Mouse (Mus musculus) heart, embryonic 13.5 days (tissue): ENCODE measurements around the gene Axl. TPM values are rescaled to one million over a fixed set of nuclear protein-coding genes. Genes with fewer than 3 reads are reported as not detected.

Experiments
- ATAC-seq: fragments of 200-750 bp; cut with Nextera tagmentation; 2 replicates; pipeline ENCODE4 v1.8.0; 2017; ENCODE audit warnings: moderate TSS enrichment; ENCODE audit not compliant: insufficient number of reproducible peaks, low FRiP score, low TSS enrichment; ENCODE audit errors: extremely low read depth
- H3K27ac ChIP-seq: fragments of 300-500 bp; sonication (generic); replicated peaks from 2 replicates; pipeline ENCODE4 v1.5.1; 2015; ENCODE audit warnings: moderate library complexity, mild to moderate bottlenecking, inconsistent platforms
- H3K27me3 ChIP-seq: fragments of 300-500 bp; sonication (generic); replicated peaks from 2 replicates; pipeline ENCODE4 v1.6.1; 2015; ENCODE audit warnings: mild to moderate bottlenecking, inconsistent platforms
- H3K36me3 ChIP-seq: fragments of 300-500 bp; sonication (generic); 2 replicates; pipeline ENCODE4 v1.6.1; 2015; ENCODE audit warnings: mild to moderate bottlenecking, inconsistent platforms
- H3K4me1 ChIP-seq: fragments of 300-500 bp; sonication (generic); 2 replicates; pipeline ENCODE4 v1.6.1; 2015; ENCODE audit warnings: inconsistent platforms
- H3K4me2 ChIP-seq: fragments of 300-500 bp; sonication (generic); 2 replicates; pipeline ENCODE4 v1.6.1; 2015; ENCODE audit warnings: inconsistent platforms, mild to moderate bottlenecking, moderate library complexity
- H3K4me3 ChIP-seq: fragments of 300-500 bp; sonication (generic); 2 replicates; pipeline ENCODE4 v1.5.1; 2015; ENCODE audit warnings: moderate library complexity, mild to moderate bottlenecking, inconsistent platforms
- H3K9ac ChIP-seq: fragments of 300-500 bp; sonication (generic); 2 replicates; pipeline ENCODE4 v1.6.1; 2015; ENCODE audit warnings: inconsistent platforms, mild to moderate bottlenecking, moderate library complexity
- H3K9me3 ChIP-seq: fragments of 300-500 bp; sonication (generic); 2 replicates; pipeline ENCODE4 v1.6.1; 2016; ENCODE audit warnings: inconsistent platforms
- WGBS: fragments of 180-500 bp; shearing (Covaris S2); methylation state at CpG from one replicate; pipeline ENCODE4 v1.1.7; 2015; ENCODE audit warnings: mixed read lengths; 5-methylcytosine and 5-hydroxymethylcytosine counted together
- polyA plus RNA-seq: library from polyadenylated mRNA; unstranded; fragments of >200 nt; fragmentation: Nextera tagmentation; extraction: Ambion mirVana; gene quantifications from 2 replicates; pipeline ENCODE4 v1.2.1, GENCODE M21; 2015

Axl gene
- 47.3 and 48.6 TPM in 2 replicates for polyA plus RNA-seq

DNA sequence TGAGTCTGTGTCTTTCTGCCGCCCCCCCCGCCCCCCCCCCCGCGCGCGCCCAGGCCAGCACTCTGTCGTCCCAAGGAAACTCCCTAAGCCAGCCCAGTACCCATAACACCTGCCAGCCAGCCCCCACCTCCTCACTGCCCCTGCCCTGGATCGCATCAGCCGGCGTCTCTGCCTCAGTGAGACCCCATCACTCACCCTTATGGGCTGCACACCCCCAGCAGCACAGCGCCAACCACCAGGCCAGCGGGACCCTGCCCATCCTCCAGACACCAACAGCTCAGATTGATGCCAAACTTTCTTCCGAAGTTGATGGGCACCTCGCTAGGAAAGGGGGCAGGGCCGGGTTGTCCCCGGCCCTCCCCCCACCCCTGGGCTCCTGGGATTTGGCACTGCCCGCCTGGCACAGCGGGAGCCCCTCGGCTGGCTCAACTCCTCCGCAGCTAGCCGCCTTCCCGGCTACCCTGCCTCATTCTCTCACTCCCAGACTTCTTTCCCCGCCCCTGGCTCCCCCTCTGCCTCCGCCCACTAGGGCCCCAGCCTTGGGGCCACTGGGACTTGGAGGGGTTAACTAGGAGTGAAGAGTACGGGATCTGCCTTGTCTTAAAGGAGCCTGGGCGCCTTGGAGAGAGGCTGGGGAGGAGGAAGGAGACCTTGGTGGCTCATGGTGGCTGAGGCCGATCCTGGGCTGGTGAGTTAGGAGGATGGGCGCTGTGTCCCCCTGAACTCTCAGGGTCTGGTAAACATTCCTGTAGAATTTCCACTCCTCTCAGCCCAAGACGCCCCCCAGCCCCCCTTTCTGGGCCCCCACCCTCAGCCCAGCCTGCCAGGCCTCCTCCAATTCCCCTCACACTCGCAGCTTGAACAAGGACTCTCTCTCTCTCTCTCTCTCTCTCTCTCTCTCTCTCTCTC is at the start of gene Axl:
Axl (minus strand) TSS at position 486 of the 909 bp plus-strand sequence.
- H3K27me3 ChIP-seq = 0 out of 2 replicates have a peak, but pooled peaks cover 3% of the 10 kb centered on the region
- peaks cover 6% of the 10 kb centered on the region for H3K36me3 ChIP-seq
- peak within 1 kb of the TSS; percentile 86 for H3K9ac ChIP-seq
- WGBS = 1% methylated on average over 26 of the region's 30 CpGs
- H3K4me1 ChIP-seq = peaks cover 43% of the 10 kb centered on the region
- H3K4me3 ChIP-seq = peak within 1 kb of the TSS; percentile 76
- H3K4me2 ChIP-seq = peak within 1 kb of the TSS; percentile 91
- ATAC-seq = peak; percentile 62; the same call in 1 of the 2 replicates
- H3K9me3 ChIP-seq = no peaks in the 10 kb centered on the region
- H3K27ac ChIP-seq = peak within 1 kb of the TSS; percentile 70

DNA sequence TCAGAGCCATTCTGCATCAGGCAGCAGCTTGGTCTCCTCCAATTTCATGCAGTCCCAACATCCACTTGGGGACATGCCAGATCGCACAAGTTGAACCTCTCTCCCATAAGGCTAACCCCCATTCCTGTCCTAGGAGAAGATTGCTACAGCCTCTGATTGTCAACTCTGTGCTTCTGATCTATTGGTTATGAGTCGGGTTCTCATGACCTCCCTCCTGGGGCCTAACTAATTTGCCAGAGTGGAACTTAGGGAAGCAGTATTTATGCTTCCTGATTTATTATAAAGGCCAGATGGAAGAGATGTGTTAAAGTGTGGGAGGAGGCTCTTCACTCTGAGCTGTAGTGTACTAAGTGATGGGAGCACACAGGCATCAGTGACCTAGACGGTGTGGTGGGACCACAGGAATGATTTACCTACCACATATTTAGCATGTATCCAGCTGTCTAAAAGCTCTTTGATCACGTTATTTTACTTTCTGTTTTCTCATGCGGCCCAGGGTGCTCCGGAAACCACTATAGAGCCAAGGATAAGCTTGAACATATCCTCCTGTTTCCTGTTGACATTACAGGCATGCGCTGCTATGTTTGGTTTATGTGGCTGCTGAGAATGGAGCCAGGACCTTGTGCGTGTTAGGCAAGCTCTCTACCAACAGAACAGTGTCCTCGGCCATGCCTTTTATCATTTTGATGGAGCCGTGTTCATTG is 46.8 kb upstream of the Axl start:
- Histone ChIP-seq H3K27me3 (no peaks in the 10 kb centered on the region), H3K4me2 (no peak overlapping the region), H3K9me3 (no peaks in the 10 kb centered on the region), H3K9ac (no peak overlapping the region), H3K27ac (no peak overlapping the region), H3K4me3 (no peak overlapping the region), H3K36me3 (no peaks in the 10 kb centered on the region), H3K4me1 (peaks cover 8% of the 10 kb centered on the region; the same call in 1 of the 2 replicates)
- 56% methylated on average over 10 of the region's 10 CpGs for WGBS
- ATAC-seq = no peak

GRCm38 (mm10) chr7:25831557-25832530 is 43.3 kb upstream of the Axl start:
- Histone ChIP-seq H3K9me3 (no peaks in the 10 kb centered on the region), H3K36me3 (no peaks in the 10 kb centered on the region), H3K4me2 (no peak overlapping the region), H3K4me1 (peaks cover 23% of the 10 kb centered on the region), H3K27me3 (no peaks in the 10 kb centered on the region), H3K9ac (no peak overlapping the region), H3K4me3 (no peak overlapping the region), H3K27ac (no peak overlapping the region)
- ATAC-seq = no peak
- 72% methylated on average over 10 of the region's 10 CpGs for whole genome bisulfite sequencing

DNA sequence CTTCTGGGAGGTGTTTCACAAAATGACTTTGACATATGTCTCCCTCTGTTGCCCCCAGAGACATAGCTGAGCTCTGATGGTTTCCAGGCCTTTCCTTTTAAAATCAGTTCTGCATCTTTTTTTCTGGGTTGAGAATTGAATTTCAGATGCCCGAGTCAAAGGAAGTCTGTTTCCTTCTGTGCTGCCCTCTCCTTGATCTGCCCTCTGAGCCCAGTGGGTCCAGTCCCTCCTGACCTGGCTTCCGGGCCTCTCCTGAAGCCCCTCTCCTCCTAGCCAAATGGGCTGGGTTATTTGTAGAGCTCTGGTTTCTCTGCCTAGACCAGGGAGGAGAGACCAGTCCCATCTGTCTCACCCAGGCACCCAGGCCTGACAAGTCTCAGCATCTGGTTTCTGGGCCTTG is 41.7 kb upstream of the Axl start:
- WGBS = 26% methylated on average over 2 of the region's 2 CpGs
- H3K27me3 ChIP-seq = no peaks in the 10 kb centered on the region
- H3K4me3 ChIP-seq = no peak overlapping the region
- H3K4me2 ChIP-seq = no peak overlapping the region
- H3K27ac ChIP-seq = no peak overlapping the region
- no peaks in the 10 kb centered on the region for H3K9me3 ChIP-seq
- no peak for ATAC-seq
- H3K9ac ChIP-seq = no peak overlapping the region
- no peaks in the 10 kb centered on the region for H3K36me3 ChIP-seq
- H3K4me1 ChIP-seq = peaks cover 19% of the 10 kb centered on the region

- Histone ChIP-seq H3K4me2 (peak overlapping the region; percentile 24; the same call in 1 of the 2 replicates), H3K4me3 (no peak overlapping the region), H3K27ac (no peak overlapping the region), H3K9ac (no peak overlapping the region), H3K4me1 (peaks cover 19% of the 10 kb centered on the region), H3K27me3 (no peaks in the 10 kb centered on the region), H3K9me3 (no peaks in the 10 kb centered on the region), H3K36me3 (no peaks in the 10 kb centered on the region)
- ATAC-seq = no peak; the same call in 1 of the 2 replicates
- WGBS = 31% methylated on average over 3 of the region's 3 CpGs
These were observed 38.7 kb upstream of the Axl start for GRCm38 (mm10) chr7:25827199-25827598.

DNA sequence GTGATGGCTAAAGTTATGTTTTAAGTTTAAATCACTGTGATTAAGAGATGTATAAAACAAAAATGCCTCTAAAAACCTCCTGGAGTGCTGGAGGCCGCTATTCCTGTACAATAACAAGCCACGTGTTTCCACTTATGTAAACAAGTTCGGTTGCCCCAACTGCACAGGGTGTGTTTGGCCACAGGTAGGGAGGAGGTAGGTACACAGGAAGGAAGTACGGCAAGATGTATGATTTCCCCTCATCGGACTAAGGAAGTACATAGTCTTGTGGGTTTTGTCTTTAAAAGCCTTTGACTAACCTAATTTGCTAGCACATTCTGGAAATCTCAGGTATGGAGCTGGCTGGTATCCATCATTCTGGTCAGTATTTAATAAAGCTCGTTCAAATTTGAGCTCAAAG is 37.5 kb upstream of the Axl start:
- Histone ChIP-seq H3K27me3 (no peaks in the 10 kb centered on the region), H3K4me3 (no peak overlapping the region), H3K9me3 (no peaks in the 10 kb centered on the region), H3K4me2 (no peak overlapping the region), H3K9ac (no peak overlapping the region), H3K36me3 (no peaks in the 10 kb centered on the region), H3K4me1 (peaks cover 19% of the 10 kb centered on the region), H3K27ac (no peak overlapping the region)
- no peak for ATAC-seq
- 70% methylated on average over 6 of the region's 6 CpGs for WGBS

- no peaks in the 10 kb centered on the region for H3K9me3 ChIP-seq
These were observed 36.5 kb upstream of the Axl start for GRCm38 (mm10) chr7:25825043-25825442.

DNA sequence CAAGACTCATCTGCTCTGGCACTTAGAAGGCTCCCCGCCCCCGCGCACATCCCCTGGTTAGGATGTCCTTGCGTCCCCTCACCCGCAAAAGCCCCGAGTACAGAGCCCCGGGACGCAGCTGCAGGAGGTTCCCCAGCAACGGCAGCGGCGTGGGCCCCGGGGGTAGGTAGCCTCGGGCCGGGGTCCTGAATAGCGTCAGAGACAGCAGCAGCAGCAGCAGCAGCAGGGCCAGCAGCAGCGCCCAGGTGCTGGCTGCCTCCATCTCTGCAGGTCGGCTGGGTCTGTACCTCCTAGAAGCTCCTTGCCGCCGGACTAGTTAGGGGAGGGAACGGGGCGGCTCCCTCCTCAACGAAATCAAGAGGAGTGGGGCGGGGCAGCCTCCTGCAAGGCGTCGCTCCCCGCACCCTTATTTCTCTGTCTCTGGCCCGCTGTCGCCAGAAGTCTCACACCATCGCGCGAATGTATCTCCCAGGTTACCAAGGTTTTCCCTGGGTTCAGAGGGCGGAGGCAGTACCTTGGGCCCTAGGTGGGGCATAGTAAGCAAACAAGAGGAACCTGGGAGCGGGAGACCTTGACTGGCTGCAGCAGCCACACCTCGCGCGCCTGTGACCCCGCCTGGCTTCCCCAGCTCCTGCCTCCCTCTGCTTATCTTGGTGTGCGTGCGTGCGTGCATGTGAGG is 27.9 kb upstream of the Axl start, which contains the start of gene Cyp2s1:
Cyp2s1 (minus strand) TSS at position 673 of the 679 bp plus-strand sequence.
- H3K9me3 ChIP-seq = no peaks in the 10 kb centered on the region
- H3K4me2 ChIP-seq = peak within 1 kb of the TSS; percentile 80
- peak within 1 kb of the TSS; percentile 73 for H3K9ac ChIP-seq
- WGBS = 1% methylated on average over 40 of the region's 40 CpGs
- H3K36me3 ChIP-seq = no peaks in the 10 kb centered on the region
- peaks cover 15% of the 10 kb centered on the region for H3K4me1 ChIP-seq
- no peak within 1 kb of the TSS for H3K27ac ChIP-seq
- peaks cover 49% of the 10 kb centered on the region for H3K27me3 ChIP-seq
- H3K4me3 ChIP-seq = peak within 1 kb of the TSS; percentile 55
- no peak; the same call in 1 of the 2 replicates for ATAC-seq

More at GRCm38 (mm10) chr7:25825043-25825442, 36.5 kb upstream of the Axl start:
- Histone ChIP-seq H3K27me3 (no peaks in the 10 kb centered on the region), H3K9ac (no peak overlapping the region), H3K36me3 (no peaks in the 10 kb centered on the region), H3K27ac (no peak overlapping the region), H3K4me2 (no peak overlapping the region), H3K4me1 (peaks cover 15% of the 10 kb centered on the region), H3K4me3 (no peak overlapping the region)
- no peak for ATAC-seq
- WGBS = 48% methylated on average over 9 of the region's 9 CpGs

DNA sequence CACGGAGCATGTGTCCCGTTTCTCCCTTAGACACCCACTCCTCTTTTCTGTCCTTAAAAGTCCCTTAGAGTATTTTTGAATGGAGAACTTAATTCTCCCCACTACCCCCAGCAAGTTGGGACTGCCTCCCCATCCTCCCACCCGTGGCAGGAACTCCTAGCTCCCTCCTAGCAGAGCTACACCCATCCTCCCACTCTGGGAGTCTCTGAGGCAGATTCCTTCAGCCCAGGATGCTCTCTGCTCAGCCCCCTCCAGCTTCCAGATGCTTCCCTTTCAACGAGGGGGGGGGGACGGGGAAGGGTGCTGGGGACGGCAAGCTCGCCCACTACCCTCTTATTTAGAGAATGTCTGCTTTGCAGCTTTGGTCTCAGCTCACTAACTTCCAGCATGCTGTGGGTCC is 27.1 kb upstream of the Axl start:
- peaks cover 15% of the 10 kb centered on the region for H3K4me1 ChIP-seq
- no peaks in the 10 kb centered on the region for H3K9me3 ChIP-seq
- ATAC-seq = no peak
- peaks cover 49% of the 10 kb centered on the region for H3K27me3 ChIP-seq
- WGBS = 18% methylated on average over 7 of the region's 7 CpGs
- peak overlapping the region; percentile 80 for H3K4me2 ChIP-seq
- peak overlapping the region; percentile 55 for H3K4me3 ChIP-seq
- H3K36me3 ChIP-seq = no peaks in the 10 kb centered on the region
- no peak overlapping the region for H3K9ac ChIP-seq
- no peak overlapping the region for H3K27ac ChIP-seq

DNA sequence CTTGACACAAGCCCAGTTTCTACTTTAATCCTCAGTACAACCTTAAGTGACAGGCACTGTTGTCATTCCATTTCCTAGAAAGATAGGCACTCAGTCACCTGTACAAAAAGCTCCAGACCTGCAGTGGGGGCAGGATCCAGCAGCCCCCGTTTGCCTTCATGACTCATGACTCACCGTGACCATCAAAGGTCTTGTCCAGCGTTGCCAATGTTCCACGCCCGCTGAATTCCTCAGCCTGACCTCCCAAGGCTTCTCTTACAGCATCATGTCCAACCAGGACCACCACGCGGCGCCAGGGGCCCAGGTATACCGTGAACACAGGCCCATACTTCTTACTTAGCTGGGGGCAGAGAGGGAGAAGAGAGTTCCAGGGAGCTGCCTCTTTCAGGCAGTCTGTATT is 26.2 kb upstream of the Axl start:
- Histone ChIP-seq H3K4me1 (peaks cover 15% of the 10 kb centered on the region), H3K4me3 (no peak overlapping the region), H3K27me3 (peaks cover 47% of the 10 kb centered on the region), H3K36me3 (no peaks in the 10 kb centered on the region), H3K9me3 (no peaks in the 10 kb centered on the region), H3K9ac (no peak overlapping the region), H3K27ac (no peak overlapping the region), H3K4me2 (no peak overlapping the region)
- WGBS = 73% methylated on average over 9 of the region's 9 CpGs
- ATAC-seq = no peak
